Mouse (Mus musculus) CH12.LX (cell line): ENCODE results near the gene Vldlr. TPM values are rescaled to one million over a fixed set of nuclear protein-coding genes. Genes with fewer than 3 reads are reported as not detected.

Experiments used
- DNase-seq: peaks from one replicate; pipeline ENCODE4 v3.0.0-alpha.2; 2013; ENCODE audit errors: extremely low read depth
- H3K27ac ChIP-seq: 2 replicates; pipeline ENCODE4 v1.5.1; 2012; ENCODE audit warnings: low read depth, mild to moderate bottlenecking, control low read depth, moderate library complexity; ENCODE audit not compliant: insufficient read depth
- H3K27me3 ChIP-seq: replicated peaks from 2 replicates; pipeline ENCODE3; 2012; ENCODE audit warnings: inconsistent platforms
- H3K36me3 ChIP-seq, 2 experiments: replicated peaks in 1 of 2; 2 replicates each; pipeline versions ENCODE3 to v1.6.1; 2012; ENCODE audit warnings: inconsistent platforms in 1 of 2, low read length in 1 of 2, mild to moderate bottlenecking in 1 of 2, mixed read lengths in 1 of 2, moderate library complexity in 1 of 2; ENCODE audit not compliant: control insufficient read depth in 1 of 2, insufficient read depth in 1 of 2
- H3K4me1 ChIP-seq, 2 experiments: 2 replicates each; pipeline ENCODE4 v1.6.1; 2012; ENCODE audit warnings: inconsistent platforms in 1 of 2, moderate library complexity in 1 of 2; ENCODE audit not compliant: insufficient read depth in 2 of 2, control insufficient read depth in 1 of 2
- H3K4me2 ChIP-seq: 2 replicates; pipeline ENCODE4 v1.6.1; 2012; ENCODE audit warnings: low read depth, mild to moderate bottlenecking, control low read depth; ENCODE audit not compliant: poor library complexity, insufficient read depth, severe bottlenecking
- H3K4me3 ChIP-seq, 3 experiments: fragments of 150-350 bp in 1 of 3; sonication (generic) in 1 of 3; replicated peaks in 1 of 3; 2 replicates each; pipeline versions ENCODE3 to v1.5.1; 2011 to 2012; ENCODE audit warnings: low read depth in 2 of 3, low read length in 2 of 3, mild to moderate bottlenecking in 2 of 3, moderate library complexity in 2 of 3, control low read depth in 1 of 3, improper control_type of control experiment in 1 of 3, inconsistent platforms in 1 of 3, mixed read lengths in 1 of 3; ENCODE audit not compliant: poor library complexity in 1 of 3
- H3K79me2 ChIP-seq: replicated peaks from 2 replicates; pipeline ENCODE4 v1.6.1; 2012; ENCODE audit warnings: mild to moderate bottlenecking, moderate library complexity; ENCODE audit not compliant: control insufficient read depth, poor library complexity, insufficient read depth, severe bottlenecking; ENCODE audit errors: extremely low read depth
- H3K9ac ChIP-seq: 2 replicates; pipeline ENCODE4 v1.6.1; 2012; ENCODE audit warnings: low read depth, mild to moderate bottlenecking, control low read depth, moderate library complexity; ENCODE audit not compliant: insufficient read depth
- H3K9me3 ChIP-seq: replicated peaks from 2 replicates; pipeline ENCODE3; 2012; ENCODE audit warnings: low read length, inconsistent platforms, mixed read lengths
- BHLHE40 ChIP-seq: IDR thresholded peaks from 2 replicates; pipeline ENCODE4 v1.6.1; 2011; ENCODE audit warnings: mild to moderate bottlenecking, low read depth, low read length, improper control_type of control experiment
- CHD2 ChIP-seq: IDR thresholded peaks from 2 replicates; pipeline ENCODE4 v1.6.1; 2011; ENCODE audit warnings: low read length, improper control_type of control experiment
- CTCF ChIP-seq, 2 experiments: IDR thresholded peaks in 1 of 2; conservative IDR thresholded peaks in 1 of 2; 2 replicates each; pipeline ENCODE4 v1.5.1; 2011 to 2012; ENCODE audit warnings: low read depth in 2 of 2, low read length in 2 of 2, improper control_type of control experiment in 1 of 2, inconsistent platforms in 1 of 2, mild to moderate bottlenecking in 1 of 2, moderate library complexity in 1 of 2
- E2F4 ChIP-seq: IDR thresholded peaks from 2 replicates; pipeline ENCODE4 v1.6.1; 2011; ENCODE audit warnings: low read depth, low read length, improper control_type of control experiment; ENCODE audit not compliant: insufficient replicate concordance
- ELF1 ChIP-seq: IDR thresholded peaks from 2 replicates; pipeline ENCODE4 v1.6.1; 2014; ENCODE audit warnings: low read depth, mild to moderate bottlenecking, inconsistent platforms, low read length, improper control_type of control experiment
- ETS1 ChIP-seq: conservative IDR thresholded peaks from 2 replicates; pipeline ENCODE4 v1.6.1; 2012; ENCODE audit warnings: low read depth, mild to moderate bottlenecking, inconsistent platforms, low read length, improper control_type of control experiment, moderate library complexity
- GABPA ChIP-seq: IDR thresholded peaks from 2 replicates; pipeline ENCODE4 v1.6.1; 2012; ENCODE audit warnings: low read depth, low read length, improper control_type of control experiment, inconsistent platforms; ENCODE audit not compliant: insufficient replicate concordance
- JUN ChIP-seq: IDR thresholded peaks from 2 replicates; pipeline ENCODE4 v1.6.1; 2011; ENCODE audit warnings: low read depth, mild to moderate bottlenecking, low read length, improper control_type of control experiment, moderate library complexity; ENCODE audit not compliant: insufficient read depth
- JUND ChIP-seq: conservative IDR thresholded peaks from 2 replicates; pipeline ENCODE4 v1.6.1; 2011; ENCODE audit warnings: low read depth, low read length, improper control_type of control experiment
- MAX ChIP-seq: IDR thresholded peaks from 2 replicates; pipeline ENCODE4 v1.6.1; 2011; ENCODE audit warnings: low read length, improper control_type of control experiment
- MAZ ChIP-seq: IDR thresholded peaks from 2 replicates; pipeline ENCODE4 v1.6.1; 2012; ENCODE audit warnings: low read depth, mild to moderate bottlenecking, inconsistent platforms, low read length, improper control_type of control experiment, moderate library complexity
- MEF2A ChIP-seq: IDR thresholded peaks from 2 replicates; pipeline ENCODE4 v1.6.1; 2014; ENCODE audit warnings: low read depth, mild to moderate bottlenecking, inconsistent platforms, low read length, improper control_type of control experiment, borderline replicate concordance
- PAX5 ChIP-seq: IDR thresholded peaks from 2 replicates; pipeline ENCODE4 v1.6.1; 2012; ENCODE audit warnings: low read length, inconsistent platforms, mixed read lengths
- SIN3A ChIP-seq: IDR thresholded peaks from 2 replicates; pipeline ENCODE4 v1.6.1; 2012; ENCODE audit warnings: low read length, improper control_type of control experiment, inconsistent platforms
- UBTF ChIP-seq: IDR thresholded peaks from 2 replicates; pipeline ENCODE4 v1.6.1; 2012; ENCODE audit warnings: low read depth, mild to moderate bottlenecking, inconsistent platforms, low read length, improper control_type of control experiment, moderate library complexity
- USF1 ChIP-seq: IDR thresholded peaks from 2 replicates; pipeline ENCODE4 v1.6.1; 2014; ENCODE audit warnings: low read depth, mild to moderate bottlenecking, inconsistent platforms, low read length, improper control_type of control experiment
- USF2 ChIP-seq: conservative IDR thresholded peaks from 2 replicates; pipeline ENCODE4 v1.6.1; 2011; ENCODE audit warnings: low read depth, low read length, improper control_type of control experiment
- ZNF384 ChIP-seq: IDR thresholded peaks from 2 replicates; pipeline ENCODE4 v1.6.1; 2012; ENCODE audit warnings: low read depth, low read length, improper control_type of control experiment, inconsistent platforms
- dilution Hi-C: fragments of 300-500 bp; cut with MboI; formaldehyde crosslinking; loops from 2 replicates; pipeline ENCODE4 v1.14.3; 2020; ENCODE audit warnings: low sequenced_read_pairs; ENCODE audit not compliant: extremely low pct_unique_long_range_greater_than_20kb, extremely low pct_ligation_motif_present
- in situ Hi-C: fragments of 300-500 bp; cut with MboI; formaldehyde crosslinking; loops from 3 replicates; pipeline ENCODE4 v1.14.3; 2019; ENCODE audit warnings: low sequenced_read_pairs, low pct_ligation_motif_present, low pct_unique_long_range_greater_than_20kb, mixed read lengths
- polyA plus RNA-seq: library from polyadenylated mRNA; unstranded; fragments of >175 nt; gene quantifications from 2 replicates; pipeline ENCODE4 v1.2.1, GENCODE M21; 2012; ENCODE audit warnings: low read depth; ENCODE audit not compliant: insufficient read length
- total RNA-seq, 2 experiments: library from RNA; depleted of rRNA; stranded (reverse); fragments of 300-350 nt in 1 of 2; fragments of >200 nt in 1 of 2; gene quantifications; 2 replicates each; pipeline ENCODE4 v1.2.3; 2012 to 2014

The Vldlr gene
- total RNA-seq (2012; rRNA removed): not detected in 2 replicates
- total RNA-seq (2014; rRNA removed): not detected in 2 replicates
- not detected in 2 replicates for polyA plus RNA-seq

DNA sequence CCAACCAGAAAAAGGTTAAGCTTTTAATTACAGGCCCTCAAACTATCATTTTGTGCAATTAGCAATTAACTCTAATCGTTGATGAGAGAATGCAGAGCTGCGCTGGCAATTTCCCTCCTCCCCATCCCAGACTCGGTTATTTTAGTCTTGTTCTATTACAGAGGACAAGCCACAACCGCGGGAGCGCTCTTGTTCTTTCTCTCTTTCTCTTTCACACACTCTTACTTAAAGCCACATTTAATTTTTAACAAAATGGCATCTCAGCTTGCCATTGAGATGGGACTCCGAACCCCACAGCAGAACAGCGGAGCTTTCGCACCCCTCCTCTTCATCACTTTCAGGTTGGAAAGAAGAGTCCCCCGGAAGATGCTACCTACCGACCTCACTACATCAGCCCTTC is at the start of gene Vldlr:
Gene Vldlr, plus strand, starts transcription at position 167 of the 400 bp plus-strand sequence.
- no peak within 1 kb of the TSS for H3K4me2 ChIP-seq
- H3K9me3 ChIP-seq: peaks cover 14% of the 10 kb centered on the region
- no peak within 1 kb of the TSS for H3K4me3 ChIP-seq
- no peaks in the 10 kb centered on the region for H3K4me1 ChIP-seq
- no peak for DNase-seq
- TF ChIP-seq BHLHE40 (no peak), MAX (no peak), JUN (no peak), MEF2A (no peak), UBTF (no peak), CHD2 (no peak), SIN3A (no peak), JUND (no peak), ELF1 (no peak), CTCF (conservative IDR thresholded peaks at IDR 0.05 in 1 of 2, IDR thresholded peaks at IDR 0.05 in 1 of 2; ENCODE audit: low read depth in 2 of 2, low read length in 2 of 2) (no peak), ETS1 (no peak), USF2 (no peak), GABPA (no peak), ZNF384 (no peak)
- H3K27ac ChIP-seq: no peak within 1 kb of the TSS
- no peaks in the 10 kb centered on the region for H3K79me2 ChIP-seq
- dilution Hi-C loops: no loop called here
- in situ Hi-C loops: no loop called here
- no peak within 1 kb of the TSS for H3K9ac ChIP-seq
- no peaks in the 10 kb centered on the region for H3K27me3 ChIP-seq
- no peaks in the 10 kb centered on the region for H3K36me3 ChIP-seq

DNA sequence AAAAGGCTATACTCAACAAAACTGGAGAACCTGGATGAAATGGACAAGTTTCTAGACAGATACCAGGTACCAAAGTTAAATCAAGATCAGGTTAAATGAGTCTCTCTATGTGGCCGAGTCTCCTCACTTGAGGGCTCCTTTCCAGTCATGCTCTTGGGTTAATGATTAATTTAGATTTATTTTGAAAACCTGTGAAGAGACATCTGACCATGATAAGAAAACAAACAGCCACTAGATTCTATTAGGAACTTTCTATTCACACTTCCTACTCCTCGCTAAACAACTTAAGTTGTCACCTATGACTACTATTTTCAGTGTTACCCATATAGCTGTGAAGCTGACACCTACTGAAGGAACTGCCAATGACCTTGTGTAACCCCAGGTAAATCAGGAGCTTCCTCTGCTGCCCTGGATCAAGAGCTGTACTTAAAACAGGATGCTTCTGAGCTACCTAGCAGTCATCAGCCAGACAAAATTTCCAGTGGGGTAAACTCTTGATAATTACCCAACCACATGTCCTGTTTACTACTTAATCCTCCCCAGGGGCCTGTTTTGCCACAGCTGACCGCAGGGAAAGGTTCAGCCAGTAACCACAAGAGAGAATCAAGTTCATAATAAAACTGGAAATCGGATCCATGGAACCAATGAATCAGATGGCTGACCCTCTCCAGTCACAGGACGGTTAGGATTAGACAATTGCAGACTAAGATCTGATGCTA is 48.5 kb upstream of the Vldlr start:
- Histone ChIP-seq H3K27ac (no peak overlapping the region), H3K36me3 (no peaks in the 10 kb centered on the region), H3K4me2 (no peak overlapping the region)
- dilution Hi-C loops: no loop called here
- TF ChIP-seq MAZ (no peak), E2F4 (no peak), PAX5 (no peak), SIN3A (no peak), JUN (no peak), CTCF (conservative IDR thresholded peaks at IDR 0.05 in 1 of 2, IDR thresholded peaks at IDR 0.05 in 1 of 2; ENCODE audit: low read depth in 2 of 2, low read length in 2 of 2) (no peak), USF1 (no peak)
- TF ChIP-seq, all 38 proteins: peak for 0
- H3K4me1 ChIP-seq: peaks cover 0 to 5% of the 10 kb centered on the region in 2 experiments; a peak in 1 of 4 replicates
- in situ Hi-C loops: no loop called here
- H3K9me3 ChIP-seq: peaks cover 2% of the 10 kb centered on the region
- H3K79me2 ChIP-seq: no peaks in the 10 kb centered on the region
- no peak overlapping the region for H3K4me3 ChIP-seq
- no peaks in the 10 kb centered on the region for H3K27me3 ChIP-seq
- no peak overlapping the region for H3K9ac ChIP-seq
- no peak for DNase-seq
